Mouse (Mus musculus) spleen, adult 2 months (tissue): Measurements from ENCODE around the gene Rac3.

Source experiments
- CTCF ChIP-seq: fragments of 200-500 bp; IDR thresholded peaks from 2 replicates; pipeline ENCODE4 v1.5.1; 2011; ENCODE audit warnings: mild to moderate bottlenecking, inconsistent platforms; ENCODE audit not compliant: insufficient read depth, insufficient read length, insufficient replicate concordance; ENCODE audit errors: extremely low read depth
- POLR2A ChIP-seq: fragments of 200-500 bp; IDR thresholded peaks from 2 replicates; pipeline ENCODE4 v1.6.1; 2011; ENCODE audit warnings: low read depth, low read length, inconsistent platforms

- TF ChIP-seq CTCF (no peak), POLR2A (no peak)
Observed at GRCm38 (mm10) chr11:120707969-120708368, 13.3 kb upstream of the Rac3 start.
